Mouse (Mus musculus): ENCODE measurements around the gene Exoc2. TPM values are rescaled to one million over a fixed set of nuclear protein-coding genes. Genes with fewer than 3 reads are reported as not detected.

Exoc2 gene
- polyA plus RNA-seq, 1 experiment from 2014 or later, result 12.7 TPM

DNA sequence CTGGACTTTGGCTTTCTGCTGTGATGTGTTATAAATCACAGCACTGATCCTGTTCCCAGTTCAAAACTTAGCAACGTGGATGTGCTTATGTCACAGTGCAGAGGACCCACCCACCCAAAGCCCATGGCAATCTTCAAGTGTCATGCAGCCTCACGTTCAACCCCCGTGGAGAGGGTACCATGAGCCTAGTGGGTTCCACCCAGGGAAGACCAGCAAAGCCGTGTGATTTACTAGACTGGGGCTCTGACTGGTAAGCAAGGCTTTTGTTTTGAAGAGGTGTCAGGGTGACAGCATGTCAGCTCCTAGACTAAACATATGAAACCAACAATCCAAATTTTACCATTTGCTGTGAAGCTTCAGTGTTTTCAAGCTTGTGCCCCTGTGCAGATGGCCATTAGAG, 132.6 kb downstream of the Exoc2 start:
- no peak overlapping the region for H3K9ac ChIP-seq (ENCODE audit: low read length)
- H3K4me3 ChIP-seq (ENCODE audit: low read depth, low read length), result no peak overlapping the region
- H3K4me2 ChIP-seq (replicated peaks; ENCODE audit: low read depth), result no peak overlapping the region
- no peaks in the 10 kb centered on the region for H3K9me3 ChIP-seq (ENCODE audit: control insufficient read depth, low read length)
- no peaks in the 10 kb centered on the region for H3K4me1 ChIP-seq (replicated peaks; ENCODE audit: control insufficient read depth, insufficient read depth)
- ATAC-seq (ENCODE audit: low FRiP score, low TSS enrichment) (no peak), DNase-seq (ENCODE audit: low spot score) (no peak)
- H3K27ac ChIP-seq (replicated peaks), result no peak overlapping the region
- TF ChIP-seq CTCF (IDR thresholded peaks at IDR 0.05; ENCODE audit: low read depth) (no peak), EP300 (optimal IDR thresholded peaks at IDR 0.05) (no peak)
- 55% methylated on average over 4 of the region's 4 CpGs for WGBS
- H3K27me3 ChIP-seq (ENCODE audit: control insufficient read depth, insufficient read depth, low read length), result no peaks in the 10 kb centered on the region
- no peaks in the 10 kb centered on the region; the same call in 1 of the 2 replicates for H3K36me3 ChIP-seq (ENCODE audit: control insufficient read depth, insufficient read depth, low read length)

DNA sequence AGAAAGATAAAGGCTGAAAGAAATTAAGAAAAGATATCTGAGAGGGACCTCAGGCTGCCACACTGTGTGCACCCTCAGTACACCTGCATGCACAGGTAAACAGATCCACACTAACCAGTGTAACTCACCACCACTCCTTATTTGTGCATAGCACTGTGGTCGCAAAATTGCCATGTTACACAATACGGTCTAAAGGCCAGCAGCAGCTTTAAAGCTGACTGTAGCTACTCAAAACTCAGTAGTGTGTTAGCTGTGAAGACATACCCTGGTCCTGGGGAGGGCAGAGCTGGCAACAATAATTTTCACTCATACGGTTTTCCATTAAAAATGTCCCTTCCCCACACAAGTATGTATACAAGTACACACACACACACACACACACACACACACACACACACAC, 133.2 kb downstream of the Exoc2 start:
- H3K27me3 ChIP-seq (ENCODE audit: control insufficient read depth, insufficient read depth, low read length), result no peaks in the 10 kb centered on the region
- TF ChIP-seq CTCF (IDR thresholded peaks at IDR 0.05; ENCODE audit: low read depth) (no peak), EP300 (optimal IDR thresholded peaks at IDR 0.05) (no peak)
- DNase-seq (ENCODE audit: low spot score), result no peak
- no peaks in the 10 kb centered on the region for H3K4me1 ChIP-seq (replicated peaks; ENCODE audit: control insufficient read depth, insufficient read depth)
- ATAC-seq (ENCODE audit: low FRiP score, low TSS enrichment), result no peak
- no peak overlapping the region for H3K27ac ChIP-seq (replicated peaks)
- no peaks in the 10 kb centered on the region; the same call in 1 of the 2 replicates for H3K36me3 ChIP-seq (ENCODE audit: control insufficient read depth, insufficient read depth, low read length)
- no peak overlapping the region for H3K4me3 ChIP-seq (ENCODE audit: low read depth, low read length)
- 74% methylated on average over 3 of the region's 3 CpGs for whole genome bisulfite sequencing
- H3K4me2 ChIP-seq (replicated peaks; ENCODE audit: low read depth), result no peak overlapping the region
- no peak overlapping the region for H3K9ac ChIP-seq (ENCODE audit: low read length)
- no peaks in the 10 kb centered on the region for H3K9me3 ChIP-seq (ENCODE audit: control insufficient read depth, low read length)

DNA sequence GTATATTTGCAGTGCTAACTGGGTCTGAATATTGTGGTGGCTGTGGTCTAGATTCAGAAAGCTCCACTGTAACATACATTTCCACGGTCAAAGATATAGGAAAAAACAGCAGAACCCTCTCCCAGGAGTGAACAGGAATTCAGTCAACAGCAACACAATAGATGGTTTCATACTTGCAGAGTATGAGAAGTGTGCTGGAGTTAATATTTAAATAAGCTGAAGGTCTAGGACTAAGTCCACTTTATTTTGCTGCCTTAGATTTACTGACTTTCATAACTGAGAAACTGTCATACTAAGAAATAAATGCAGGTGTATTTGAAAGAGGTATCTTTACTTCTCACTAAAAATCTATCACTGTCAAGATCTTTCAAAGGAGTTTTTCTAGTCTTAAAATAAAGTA, 137.6 kb downstream of the Exoc2 start:
- 55% methylated on average over 1 of the region's 1 CpGs for WGBS
- no peak overlapping the region for H3K9ac ChIP-seq (ENCODE audit: low read length)
- DNase-seq (ENCODE audit: low spot score), result no peak
- no peaks in the 10 kb centered on the region for H3K9me3 ChIP-seq (ENCODE audit: control insufficient read depth, low read length)
- TF ChIP-seq CTCF (IDR thresholded peaks at IDR 0.05; ENCODE audit: low read depth) (no peak), EP300 (optimal IDR thresholded peaks at IDR 0.05) (no peak)
- no peak overlapping the region for H3K4me2 ChIP-seq (replicated peaks; ENCODE audit: low read depth)
- no peaks in the 10 kb centered on the region for H3K4me1 ChIP-seq (replicated peaks; ENCODE audit: control insufficient read depth, insufficient read depth)
- H3K36me3 ChIP-seq (ENCODE audit: control insufficient read depth, insufficient read depth, low read length), result no peaks in the 10 kb centered on the region
- H3K27me3 ChIP-seq (ENCODE audit: control insufficient read depth, insufficient read depth, low read length), result no peaks in the 10 kb centered on the region
- H3K27ac ChIP-seq (replicated peaks), result no peak overlapping the region
- ATAC-seq (ENCODE audit: low FRiP score, low TSS enrichment), result no peak
- no peak overlapping the region for H3K4me3 ChIP-seq (ENCODE audit: low read depth, low read length)

DNA sequence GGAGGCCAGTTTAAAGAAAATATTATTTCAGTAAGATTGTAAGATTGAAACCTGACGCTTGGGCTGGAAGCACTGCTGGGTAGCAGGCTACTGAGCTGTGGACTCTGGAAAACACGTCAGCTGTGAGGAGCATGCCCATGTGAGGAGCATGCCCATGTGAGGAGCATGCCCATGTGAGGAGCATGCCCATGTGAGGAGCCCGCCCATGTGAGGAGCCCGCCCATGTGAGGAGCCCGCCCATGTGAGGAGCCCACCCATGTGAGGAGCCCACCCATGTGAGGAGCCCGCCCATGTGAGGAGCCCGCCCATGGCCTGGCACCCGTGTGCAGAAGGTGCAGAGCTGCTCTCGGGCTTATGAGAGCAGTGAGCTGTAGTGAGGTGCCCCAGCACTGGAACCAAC, 139.0 kb downstream of the Exoc2 start:
- 86% methylated on average over 9 of the region's 9 CpGs for WGBS
- Histone ChIP-seq H3K36me3 (ENCODE audit: control insufficient read depth, insufficient read depth, low read length) (no peaks in the 10 kb centered on the region), H3K4me2 (replicated peaks; ENCODE audit: low read depth) (no peak overlapping the region), H3K4me3 (ENCODE audit: low read depth, low read length) (no peak overlapping the region), H3K27me3 (ENCODE audit: control insufficient read depth, insufficient read depth, low read length) (no peaks in the 10 kb centered on the region), H3K9me3 (ENCODE audit: control insufficient read depth, low read length) (no peaks in the 10 kb centered on the region), H3K9ac (ENCODE audit: low read length) (no peak overlapping the region), H3K4me1 (replicated peaks; ENCODE audit: control insufficient read depth, insufficient read depth) (no peaks in the 10 kb centered on the region), H3K27ac (replicated peaks) (no peak overlapping the region)
- no peak for TF ChIP-seq CTCF (IDR thresholded peaks at IDR 0.05; ENCODE audit: low read depth)
- TF ChIP-seq EP300 (optimal IDR thresholded peaks at IDR 0.05), result no peak
- no peak for ATAC-seq (ENCODE audit: low FRiP score, low TSS enrichment)
- DNase-seq (ENCODE audit: low spot score), result no peak

DNA sequence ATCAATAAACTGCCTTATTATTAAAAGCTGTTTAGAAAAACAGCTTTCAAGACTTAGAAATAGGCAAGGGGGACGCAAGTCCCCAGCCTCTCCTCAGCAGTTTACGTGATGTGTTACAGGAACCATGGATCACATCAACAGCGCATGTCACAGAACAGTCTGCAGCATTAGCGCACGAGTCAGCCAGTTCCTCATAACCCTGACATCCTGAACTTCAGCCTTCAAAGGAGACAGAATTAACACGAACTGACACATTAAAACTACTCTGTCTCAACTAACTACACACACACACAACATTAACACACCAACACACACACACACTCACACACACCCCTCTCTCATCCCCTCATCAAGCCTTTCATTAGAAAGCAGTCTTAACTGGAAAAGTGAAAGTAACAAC, 139.5 kb downstream of the Exoc2 start:
- Histone ChIP-seq H3K4me2 (replicated peaks; ENCODE audit: low read depth) (no peak overlapping the region), H3K27ac (replicated peaks) (no peak overlapping the region), H3K27me3 (ENCODE audit: control insufficient read depth, insufficient read depth, low read length) (no peaks in the 10 kb centered on the region), H3K4me1 (replicated peaks; ENCODE audit: control insufficient read depth, insufficient read depth) (no peaks in the 10 kb centered on the region), H3K36me3 (ENCODE audit: control insufficient read depth, insufficient read depth, low read length) (no peaks in the 10 kb centered on the region), H3K9me3 (ENCODE audit: control insufficient read depth, low read length) (no peaks in the 10 kb centered on the region), H3K4me3 (ENCODE audit: low read depth, low read length) (no peak overlapping the region), H3K9ac (ENCODE audit: low read length) (no peak overlapping the region)
- ATAC-seq (ENCODE audit: low FRiP score, low TSS enrichment) (no peak), DNase-seq (ENCODE audit: low spot score) (no peak)
- 60% methylated on average over 6 of the region's 6 CpGs for WGBS
- TF ChIP-seq EP300 (optimal IDR thresholded peaks at IDR 0.05) (no peak), CTCF (IDR thresholded peaks at IDR 0.05; ENCODE audit: low read depth) (no peak)

DNA sequence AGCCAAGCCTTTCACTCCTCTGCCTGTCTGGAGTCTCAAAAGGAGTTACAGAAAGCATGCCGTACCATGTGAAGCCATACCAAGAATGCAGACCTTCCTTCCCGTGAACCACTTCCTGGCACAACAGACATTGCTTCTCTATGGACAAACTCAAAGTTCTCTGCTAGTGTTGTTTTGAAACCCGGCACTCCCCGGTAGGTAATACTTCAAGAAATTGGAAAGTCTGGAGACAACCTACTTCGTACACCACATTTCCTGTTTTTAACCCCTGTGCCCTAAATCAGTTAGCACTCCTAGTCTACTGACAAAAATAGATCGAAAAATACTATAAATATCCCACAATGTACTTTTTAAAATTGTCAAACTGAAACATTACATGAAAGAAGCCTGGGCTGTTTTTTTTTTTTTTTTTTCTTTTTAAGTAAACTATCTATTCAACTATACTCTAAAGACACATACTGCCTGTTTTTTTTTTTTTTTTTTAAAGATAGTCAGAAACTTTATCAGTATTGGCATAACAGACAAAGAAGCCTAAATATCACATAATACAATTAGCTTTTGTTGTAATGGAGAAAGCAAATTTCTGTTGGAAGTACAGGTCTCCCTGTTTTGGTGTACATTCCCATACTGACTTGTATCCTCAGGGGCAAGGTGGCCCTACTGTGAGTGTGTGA, 140.3 kb downstream of the Exoc2 start:
- WGBS, result 69% methylated on average over 6 of the region's 6 CpGs
- DNase-seq (ENCODE audit: low spot score) (no peak), ATAC-seq (ENCODE audit: low FRiP score, low TSS enrichment) (no peak)
- no peaks in the 10 kb centered on the region for H3K4me1 ChIP-seq (replicated peaks; ENCODE audit: control insufficient read depth, insufficient read depth)
- no peak overlapping the region for H3K27ac ChIP-seq (replicated peaks)
- no peaks in the 10 kb centered on the region for H3K27me3 ChIP-seq (ENCODE audit: control insufficient read depth, insufficient read depth, low read length)
- H3K9me3 ChIP-seq (ENCODE audit: control insufficient read depth, low read length), result no peaks in the 10 kb centered on the region
- TF ChIP-seq EP300 (optimal IDR thresholded peaks at IDR 0.05) (no peak), CTCF (IDR thresholded peaks at IDR 0.05; ENCODE audit: low read depth) (no peak)
- H3K4me3 ChIP-seq (ENCODE audit: low read depth, low read length), result no peak overlapping the region
- H3K9ac ChIP-seq (ENCODE audit: low read length), result no peak overlapping the region
- no peak overlapping the region for H3K4me2 ChIP-seq (replicated peaks; ENCODE audit: low read depth)
- no peaks in the 10 kb centered on the region for H3K36me3 ChIP-seq (ENCODE audit: control insufficient read depth, insufficient read depth, low read length)
